Mouse (Mus musculus): ENCODE data around the gene Pofut1.

- TF ChIP-seq CTCF (IDR thresholded peaks at IDR 0.05; ENCODE audit: control insufficient read depth, insufficient read depth, insufficient read length) (no peak), USF1 (IDR thresholded peaks at IDR 0.05; ENCODE audit: low read depth) (no peak)
These were observed 29.9 kb upstream of the Pofut1 start for GRCm38 (mm10) chr2:153211451-153211850.
